Mouse (Mus musculus): ENCODE measurements around the gene Rad51d. TPM values are rescaled to one million over a fixed set of nuclear protein-coding genes. Genes with fewer than 3 reads are reported as not detected.
"Not testable (repeated sequence)": the region's sequence is repeated elsewhere in the genome, so short reads cannot be mapped to it uniquely, and the experiment has no call there.

Gene Rad51d
- total RNA-seq, 1 experiment from 2014 or later: 21.4 TPM

- peak; percentile 81 to 86 for ATAC-seq (replicated peaks in 1 of 2; ENCODE audit: insufficient read depth in 1 of 2, low FRiP score in 2 of 2, low TSS enrichment in 1 of 2, low read depth in 1 of 2, poor library complexity in 2 of 2, severe bottlenecking in 2 of 2)
These were observed 44.9 kb downstream of the Rad51d start for GRCm38 (mm10) chr11:82845415-82846078.

DNA sequence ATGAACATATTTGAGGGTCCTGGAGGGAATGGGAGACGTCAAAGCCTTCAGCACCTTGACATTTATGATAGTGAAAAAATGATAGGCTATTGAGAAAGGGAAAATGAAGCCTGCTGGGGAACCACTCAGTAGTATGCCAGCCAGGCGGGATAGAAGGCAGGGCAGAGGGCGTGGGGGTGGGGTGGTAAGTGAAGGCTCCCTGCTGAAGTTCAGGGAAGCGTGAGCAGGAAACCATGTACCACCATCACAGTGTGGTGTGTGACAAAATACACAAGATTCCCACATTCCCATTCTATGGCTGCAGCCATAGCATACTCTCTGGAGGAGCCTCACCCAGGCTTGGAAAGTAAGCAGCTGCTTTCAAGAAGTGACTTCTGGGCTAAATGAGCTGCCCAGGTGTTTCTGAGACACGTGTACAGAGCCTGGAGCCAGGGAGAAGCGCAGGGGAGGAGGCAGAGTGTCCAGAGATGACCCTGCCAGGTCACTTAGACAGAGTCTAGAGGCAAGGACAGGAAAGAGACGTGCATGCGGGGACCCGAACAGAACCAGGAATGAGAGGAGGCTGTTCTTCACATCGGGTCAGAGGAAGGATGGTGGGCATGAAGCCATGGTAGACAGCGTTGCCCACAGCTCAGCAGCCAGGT is 45.5 kb downstream of the Rad51d start:
- peak in 1 of 2 experiments; percentile 3; a peak in 1 of 4 replicates for ATAC-seq (replicated peaks in 1 of 2; ENCODE audit: insufficient read depth in 1 of 2, low FRiP score in 2 of 2, low TSS enrichment in 1 of 2, low read depth in 1 of 2, poor library complexity in 2 of 2, severe bottlenecking in 2 of 2)

- ATAC-seq (replicated peaks in 1 of 2; ENCODE audit: insufficient read depth in 1 of 2, low FRiP score in 2 of 2, low TSS enrichment in 1 of 2, low read depth in 1 of 2, poor library complexity in 2 of 2, severe bottlenecking in 2 of 2): no peak
These were observed 51.9 kb downstream of the Rad51d start for GRCm38 (mm10) chr11:82838511-82838910.

GRCm38 (mm10) chr11:82837848-82838247 is 52.6 kb downstream of the Rad51d start:
- no peak for ATAC-seq (replicated peaks in 1 of 2; ENCODE audit: insufficient read depth in 1 of 2, low FRiP score in 2 of 2, low TSS enrichment in 1 of 2, low read depth in 1 of 2, poor library complexity in 2 of 2, severe bottlenecking in 2 of 2)

- no peak for ATAC-seq (replicated peaks in 1 of 2; ENCODE audit: insufficient read depth in 1 of 2, low FRiP score in 2 of 2, low TSS enrichment in 1 of 2, low read depth in 1 of 2, poor library complexity in 2 of 2, severe bottlenecking in 2 of 2)
These were observed 53.2 kb downstream of the Rad51d start for GRCm38 (mm10) chr11:82837192-82837591.

GRCm38 (mm10) chr11:82835616-82836432 is 54.6 kb downstream of the Rad51d start:
- no peak for ATAC-seq (replicated peaks in 1 of 2; ENCODE audit: insufficient read depth in 1 of 2, low FRiP score in 2 of 2, low TSS enrichment in 1 of 2, low read depth in 1 of 2, poor library complexity in 2 of 2, severe bottlenecking in 2 of 2)

DNA sequence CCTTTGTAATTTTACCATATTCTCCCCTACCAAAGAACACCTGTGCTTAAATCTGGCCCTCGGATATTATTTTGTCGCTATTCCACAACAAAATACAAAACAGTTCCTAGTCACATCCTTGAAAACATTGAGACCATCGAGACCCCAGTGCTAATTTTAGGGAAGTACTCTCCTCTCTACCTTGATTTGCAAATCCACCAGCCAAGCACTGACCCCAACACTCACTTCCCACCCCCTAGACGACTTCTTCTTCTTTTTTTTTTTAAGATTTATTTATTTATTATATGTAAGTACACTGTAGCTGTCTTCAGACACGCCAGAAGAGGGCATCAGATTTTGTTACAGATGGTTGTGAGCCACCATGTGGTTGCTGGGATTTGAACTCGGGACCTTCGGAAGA is 56.1 kb downstream of the Rad51d start:
- ATAC-seq (replicated peaks in 1 of 2; ENCODE audit: insufficient read depth in 1 of 2, low FRiP score in 2 of 2, low TSS enrichment in 1 of 2, low read depth in 1 of 2, poor library complexity in 2 of 2, severe bottlenecking in 2 of 2): not testable (repeated sequence)

DNA sequence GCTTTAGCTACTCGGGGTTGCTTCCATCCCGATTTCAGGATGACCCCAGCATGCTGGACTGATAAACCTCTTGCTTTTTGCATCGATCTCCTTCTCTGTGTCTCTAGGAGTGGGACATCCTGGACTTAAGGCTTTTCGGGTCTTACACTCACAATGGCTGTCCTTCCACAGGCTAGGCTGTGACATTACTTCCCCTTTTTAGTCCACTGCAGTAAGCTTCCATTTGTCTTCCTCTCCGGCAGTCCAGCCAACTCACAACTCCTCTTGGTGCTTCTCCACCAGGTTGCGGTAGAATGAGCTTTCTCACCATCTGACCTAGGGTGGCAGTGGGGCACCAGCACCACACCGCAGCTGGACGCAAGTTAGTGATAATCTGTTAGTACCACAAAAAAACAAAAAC is 56.5 kb downstream of the Rad51d start:
- ATAC-seq (replicated peaks in 1 of 2; ENCODE audit: insufficient read depth in 1 of 2, low FRiP score in 2 of 2, low TSS enrichment in 1 of 2, low read depth in 1 of 2, poor library complexity in 2 of 2, severe bottlenecking in 2 of 2): peak; percentile 42 to 60; a peak in 2 of 4 replicates

GRCm38 (mm10) chr11:82832402-82832801 is 58.0 kb downstream of the Rad51d start:
- not testable (repeated sequence) for ATAC-seq (replicated peaks in 1 of 2; ENCODE audit: insufficient read depth in 1 of 2, low FRiP score in 2 of 2, low TSS enrichment in 1 of 2, low read depth in 1 of 2, poor library complexity in 2 of 2, severe bottlenecking in 2 of 2)

- no peak for ATAC-seq (replicated peaks in 1 of 2; ENCODE audit: insufficient read depth in 1 of 2, low FRiP score in 2 of 2, low TSS enrichment in 1 of 2, low read depth in 1 of 2, poor library complexity in 2 of 2, severe bottlenecking in 2 of 2)
These were observed 59.2 kb downstream of the Rad51d start for GRCm38 (mm10) chr11:82831008-82831893.

DNA sequence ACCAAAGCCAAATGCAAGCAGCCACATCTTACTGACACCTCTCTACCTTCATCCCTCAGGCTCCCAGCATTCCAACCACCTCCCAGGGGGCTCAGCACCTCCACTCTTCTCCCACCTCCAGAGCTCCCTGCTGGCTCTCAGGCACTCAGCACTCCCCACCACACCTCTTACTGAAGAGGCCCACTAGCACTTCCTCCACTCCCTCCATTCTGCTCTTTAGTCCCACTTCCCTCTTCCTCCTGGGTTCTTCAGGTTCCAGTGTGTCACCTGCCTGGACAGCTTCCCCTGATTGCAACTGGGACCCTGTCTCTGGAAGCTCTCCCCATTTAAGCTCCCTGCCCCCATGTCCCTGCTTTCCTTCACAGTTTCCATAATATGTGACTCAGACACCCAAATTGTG is 63.6 kb downstream of the Rad51d start:
- no peak for ATAC-seq (replicated peaks in 1 of 2; ENCODE audit: insufficient read depth in 1 of 2, low FRiP score in 2 of 2, low TSS enrichment in 1 of 2, low read depth in 1 of 2, poor library complexity in 2 of 2, severe bottlenecking in 2 of 2)

Other genes with a start within 250 kb of the Rad51d start
- 0.31 TPM in 1 of 2 replicates, not detected in the other for gene Cct6b, start 126.3 kb downstream of the Rad51d start, total RNA-seq (2017)
- 54.7 and 66.5 TPM in 2 replicates for gene Zfp830, start 126.3 kb downstream of the Rad51d start, total RNA-seq (2017)
- gene Lig3, start 109.5 kb downstream of the Rad51d start, total RNA-seq (2017): 47.4 and 54.5 TPM in 2 replicates
- 15.8 and 18.8 TPM in 2 replicates for gene Rffl, start 19.4 kb downstream of the Rad51d start, total RNA-seq (2017)
- not detected in 2 replicates for gene Fndc8, start 1.5 kb upstream of the Rad51d start, total RNA-seq (2017)
- gene Nle1, start 17.8 kb upstream of the Rad51d start, total RNA-seq (2017): 28.5 and 30.5 TPM in 2 replicates
- 0.15 and 1.6 TPM in 2 replicates for gene Unc45b, start 19.9 kb upstream of the Rad51d start, total RNA-seq (2017)
- gene Slfn5, start 60.7 kb upstream of the Rad51d start, total RNA-seq (2017): 14.1 and 30.8 TPM in 2 replicates
- 50.1 and 52.5 TPM in 2 replicates for gene Slfn9, start 101.2 kb upstream of the Rad51d start, total RNA-seq (2017)
- gene Slfn8, start 130.2 kb upstream of the Rad51d start, total RNA-seq (2017): 44.3 and 56.4 TPM in 2 replicates
- gene Slfn2, start 174.5 kb upstream of the Rad51d start, total RNA-seq (2017): 37.2 and 65.0 TPM in 2 replicates
- 13.5 and 24.0 TPM in 2 replicates for gene Slfn1, start 226.2 kb upstream of the Rad51d start, total RNA-seq (2017)